Mouse (Mus musculus) lung, postnatal 0 days (tissue): ENCODE data around the gene Klf15.

Source experiments
- CTCF ChIP-seq: IDR thresholded peaks from 2 replicates; pipeline ENCODE4 v1.5.1; 2016; ENCODE audit warnings: antibody characterized with exemption, mild to moderate bottlenecking
- EP300 ChIP-seq: IDR thresholded peaks from 2 replicates; pipeline ENCODE4 v1.6.1; 2016; ENCODE audit warnings: antibody characterized with exemption, mild to moderate bottlenecking, control low read depth

- no peak for TF ChIP-seq CTCF
- TF ChIP-seq EP300 = no peak
Observed at GRCm38 (mm10) chr6:90462181-90462706, at the start of gene Klf15.
